12 mouse cellular contexts compared by ENCODE assay signal in genomic region chr17:84075081-84075938, GRCm38 (mm10).
A peak's percentile ranks its signal among the peaks of the same experiment; 100 is the strongest.
DNase-seq lines count a peak whose midpoint lies in the region; ATAC-seq and TF ChIP-seq lines count a peak whose summit lies in the region.
"Had no signal": no experiment of that assay in that cellular context is flagged by ENCODE, and none has a peak within 500 bp of the region (broad histone marks: within the 10 kb centered on the region; RNA-seq: fewer than 3 reads in every experiment).

No protein-coding gene starts in this region.

- peaks cover 12% of the 10 kb centered on the region for H3K4me1 ChIP-seq in heart, adult 2 months (ENCODE audit: control insufficient read depth, insufficient read depth, low read length)
- peaks cover 11% of the 10 kb centered on the region; the same call in 1 of the 2 replicates for H3K4me1 ChIP-seq in lung, postnatal 0 days (ENCODE audit: insufficient read depth, low read depth, low read length)
- peaks cover 14% of the 10 kb centered on the region for H3K4me1 ChIP-seq in intestine, embryonic 15.5 days (replicated peaks)
- peaks cover 25% of the 10 kb centered on the region for H3K4me1 ChIP-seq in stomach, embryonic 15.5 days

- no peak for DNase-seq in heart, adult 2 months
- no peak for DNase-seq in heart, adult 18-20 months
- DNase-seq in lung, postnatal 0 days (ENCODE audit: low spot score): peak; percentile 36
- DNase-seq in lung, postnatal 25 days (ENCODE audit: low spot score): no peak
- DNase-seq in cerebellum, adult 9-11 months: no peak
- DNase-seq: adrenal gland, adult 2 months; thymus, adult 2 months had no signal

- no peak overlapping the region for H3K9ac ChIP-seq in heart, adult 2 months (ENCODE audit: low read depth, low read length)
- H3K9ac ChIP-seq in lung, postnatal 0 days (replicated peaks; ENCODE audit: low read depth): no peak overlapping the region
- no peak overlapping the region for H3K9ac ChIP-seq in intestine, embryonic 15.5 days
- H3K9ac ChIP-seq in stomach, embryonic 15.5 days: no peak overlapping the region

- TF ChIP-seq EP300 in heart, adult 2 months (IDR thresholded peaks at IDR 0.05; ENCODE audit: insufficient read depth, low read depth, low read length): no peak
- TF ChIP-seq EP300 in lung, postnatal 0 days (IDR thresholded peaks at IDR 0.05): no peak

- intact Hi-C loops in heart, adult 2 months (cut with DNase I): no loop called here

- no peaks in the 10 kb centered on the region for H3K79me2 ChIP-seq in heart, adult 2 months (replicated peaks; ENCODE audit: control insufficient read depth, insufficient read depth, low read length)

- no peak overlapping the region for H3K4me3 ChIP-seq in heart, adult 2 months
- H3K4me3 ChIP-seq in lung, postnatal 0 days (ENCODE audit: low read depth, low read length): no peak overlapping the region
- H3K4me3 ChIP-seq in intestine, embryonic 15.5 days (replicated peaks): no peak overlapping the region
- H3K4me3 ChIP-seq in stomach, embryonic 15.5 days (replicated peaks): no peak overlapping the region
- H3K4me3 ChIP-seq: heart, embryonic 13.5 days had no signal

- H3K9me3 ChIP-seq in lung, postnatal 0 days (ENCODE audit: low read length): no peaks in the 10 kb centered on the region
- no peaks in the 10 kb centered on the region for H3K9me3 ChIP-seq in intestine, embryonic 15.5 days
- H3K9me3 ChIP-seq in stomach, embryonic 15.5 days: no peaks in the 10 kb centered on the region
- H3K9me3 ChIP-seq: heart, embryonic 13.5 days had no signal

- H3K36me3 ChIP-seq in heart, adult 2 months (ENCODE audit: control insufficient read depth, insufficient read depth, low read length): no peaks in the 10 kb centered on the region
- no peaks in the 10 kb centered on the region for H3K36me3 ChIP-seq in lung, postnatal 0 days (ENCODE audit: insufficient read depth, low read length)
- H3K36me3 ChIP-seq in intestine, embryonic 15.5 days: no peaks in the 10 kb centered on the region
- H3K36me3 ChIP-seq in stomach, embryonic 15.5 days: no peaks in the 10 kb centered on the region
- H3K36me3 ChIP-seq: heart, embryonic 13.5 days had no signal

- H3K27ac ChIP-seq in heart, adult 2 months: peak overlapping the region; percentile 31; the same call in 1 of the 2 replicates
- H3K27ac ChIP-seq in lung, postnatal 0 days (ENCODE audit: low read length): peak overlapping the region; percentile 70
- H3K27ac ChIP-seq in intestine, embryonic 15.5 days: peak overlapping the region; percentile 57
- H3K27ac ChIP-seq in stomach, embryonic 15.5 days: peak overlapping the region; percentile 73; the same call in 1 of the 2 replicates

- no peak overlapping the region for H3K4me2 ChIP-seq in lung, postnatal 0 days (replicated peaks; ENCODE audit: low read depth, low read length)
- H3K4me2 ChIP-seq in intestine, embryonic 15.5 days (replicated peaks): no peak overlapping the region
- H3K4me2 ChIP-seq in stomach, embryonic 15.5 days: no peak overlapping the region
- H3K4me2 ChIP-seq: heart, embryonic 13.5 days had no signal

- ATAC-seq in lung, postnatal 0 days: peak; percentile 22
- no peak for ATAC-seq in intestine, embryonic 15.5 days
- ATAC-seq in stomach, embryonic 15.5 days (ENCODE audit: insufficient read depth, low FRiP score, low read depth): no peak
- ATAC-seq in erythroid progenitor cell, adult 5-6 weeks (replicated peaks; ENCODE audit: low FRiP score, poor library complexity, severe bottlenecking): no peak
- ATAC-seq: hindbrain, embryonic 16.5 days had no signal

- no peak for TF ChIP-seq CTCF in heart, adult 2 months (IDR thresholded peaks at IDR 0.05)
- no peak for TF ChIP-seq CTCF in lung, postnatal 0 days (IDR thresholded peaks at IDR 0.05)

- H3K27me3 ChIP-seq in heart, adult 2 months (ENCODE audit: control insufficient read depth, insufficient read depth, low read length): no peaks in the 10 kb centered on the region
- H3K27me3 ChIP-seq in lung, postnatal 0 days (replicated peaks; ENCODE audit: insufficient read depth, low read length): no peaks in the 10 kb centered on the region
- no peaks in the 10 kb centered on the region for H3K27me3 ChIP-seq in intestine, embryonic 15.5 days (replicated peaks)
- H3K27me3 ChIP-seq in stomach, embryonic 15.5 days (replicated peaks): no peaks in the 10 kb centered on the region
- H3K27me3 ChIP-seq: heart, embryonic 13.5 days had no signal

- WGBS in heart, adult 2 months: 76% methylated on average over 3 of the region's 3 CpGs
- WGBS in lung, postnatal 0 days: 54% methylated on average over 3 of the region's 3 CpGs
- 68% methylated on average over 3 of the region's 3 CpGs for whole genome bisulfite sequencing in intestine, embryonic 15.5 days
- 61% methylated on average over 3 of the region's 3 CpGs for WGBS in stomach, embryonic 15.5 days

- TF ChIP-seq POLR2A in heart, adult 2 months (IDR thresholded peaks at IDR 0.05; ENCODE audit: insufficient read depth, low read depth, low read length): no peak
